Mouse (Mus musculus): ENCODE results near the gene Tmem219.
A peak's percentile ranks its signal among the peaks of the same experiment; 100 is the strongest.

- no peak for TF ChIP-seq CTCF (IDR thresholded peaks at IDR 0.05; ENCODE audit: insufficient read depth, low read length)
- peak; percentile 97 for TF ChIP-seq POLR2A (IDR thresholded peaks at IDR 0.05; ENCODE audit: borderline replicate concordance, extremely low read depth, low read depth, low read length)
Observed at GRCm38 (mm10) chr7:126898102-126898990, 24.4 kb downstream of the Tmem219 start.
